Mouse (Mus musculus): Measurements from ENCODE around the gene Med21. TPM values are rescaled to one million over a fixed set of nuclear protein-coding genes. Genes with fewer than 3 reads are reported as not detected.

Med21 gene
- polyA plus RNA-seq, 1 experiment from 2014 or later, result 122 TPM

GRCm38 (mm10) chr6:146616670-146617069 is 25.7 kb upstream of the Med21 start:
- no peak overlapping the region for H3K4me3 ChIP-seq (ENCODE audit: low read depth, low read length)
- H3K9me3 ChIP-seq (replicated peaks; ENCODE audit: control insufficient read depth, low read length), result no peaks in the 10 kb centered on the region
- DNase-seq (ENCODE audit: low spot score), result no peak
- peaks cover 46% of the 10 kb centered on the region for H3K36me3 ChIP-seq (ENCODE audit: control insufficient read depth, insufficient read depth, low read length)
- no peak overlapping the region for H3K27ac ChIP-seq (ENCODE audit: low read depth, low read length)
- H3K27me3 ChIP-seq (replicated peaks; ENCODE audit: control insufficient read depth, insufficient read depth, low read length), result no peaks in the 10 kb centered on the region
- H3K4me2 ChIP-seq (ENCODE audit: low read length), result no peak overlapping the region
- WGBS, result 95% methylated on average over 2 of the region's 2 CpGs
- ATAC-seq, result no peak
- no peaks in the 10 kb centered on the region for H3K4me1 ChIP-seq (ENCODE audit: control insufficient read depth, insufficient read depth, low read length)
- H3K9ac ChIP-seq (ENCODE audit: low read length), result no peak overlapping the region

- H3K27ac ChIP-seq (ENCODE audit: low read depth, low read length), result no peak overlapping the region
- peaks cover 3% of the 10 kb centered on the region; the same call in 1 of the 2 replicates for H3K4me1 ChIP-seq (ENCODE audit: control insufficient read depth, insufficient read depth, low read length)
- ATAC-seq (peak; percentile 54; the same call in 1 of the 2 replicates), DNase-seq (ENCODE audit: low spot score) (peak; percentile 20)
- peaks cover 12% of the 10 kb centered on the region; the same call in 1 of the 2 replicates for H3K36me3 ChIP-seq (ENCODE audit: control insufficient read depth, insufficient read depth, low read length)
- H3K9me3 ChIP-seq (replicated peaks; ENCODE audit: control insufficient read depth, low read length), result no peaks in the 10 kb centered on the region
- H3K9ac ChIP-seq (ENCODE audit: low read length), result no peak overlapping the region
- H3K4me3 ChIP-seq (ENCODE audit: low read depth, low read length), result no peak overlapping the region
- no peak overlapping the region for H3K4me2 ChIP-seq (ENCODE audit: low read length)
- 67% methylated on average over 3 of the region's 3 CpGs for WGBS
- H3K27me3 ChIP-seq (replicated peaks; ENCODE audit: control insufficient read depth, insufficient read depth, low read length), result no peaks in the 10 kb centered on the region
Measured at GRCm38 (mm10) chr6:146628123-146628522, 14.2 kb upstream of the Med21 start.

GRCm38 (mm10) chr6:146629781-146630756 is 12.3 kb upstream of the Med21 start:
- Histone ChIP-seq H3K27me3 (replicated peaks; ENCODE audit: control insufficient read depth, insufficient read depth, low read length) (no peaks in the 10 kb centered on the region), H3K4me3 (ENCODE audit: low read depth, low read length) (no peak overlapping the region), H3K9me3 (replicated peaks; ENCODE audit: control insufficient read depth, low read length) (no peaks in the 10 kb centered on the region), H3K36me3 (ENCODE audit: control insufficient read depth, insufficient read depth, low read length) (0 out of 2 replicates have a peak, but pooled peaks cover under 1% of the 10 kb centered on the region), H3K4me2 (ENCODE audit: low read length) (no peak overlapping the region), H3K9ac (ENCODE audit: low read length) (no peak overlapping the region), H3K27ac (ENCODE audit: low read depth, low read length) (no peak overlapping the region), H3K4me1 (ENCODE audit: control insufficient read depth, insufficient read depth, low read length) (peaks cover 10% of the 10 kb centered on the region; the same call in 1 of the 2 replicates)
- ATAC-seq, result no peak
- 83% methylated on average over 9 of the region's 9 CpGs for WGBS
- no peak for DNase-seq (ENCODE audit: low spot score)

GRCm38 (mm10) chr6:146630961-146631360 is 11.4 kb upstream of the Med21 start:
- no peaks in the 10 kb centered on the region for H3K9me3 ChIP-seq (replicated peaks; ENCODE audit: control insufficient read depth, low read length)
- 90% methylated on average over 4 of the region's 4 CpGs for WGBS
- no peaks in the 10 kb centered on the region for H3K27me3 ChIP-seq (replicated peaks; ENCODE audit: control insufficient read depth, insufficient read depth, low read length)
- H3K36me3 ChIP-seq (ENCODE audit: control insufficient read depth, insufficient read depth, low read length), result no peaks in the 10 kb centered on the region
- no peak for ATAC-seq
- no peak overlapping the region for H3K9ac ChIP-seq (ENCODE audit: low read length)
- H3K27ac ChIP-seq (ENCODE audit: low read depth, low read length), result no peak overlapping the region
- no peak overlapping the region for H3K4me2 ChIP-seq (ENCODE audit: low read length)
- peaks cover 10% of the 10 kb centered on the region; the same call in 1 of the 2 replicates for H3K4me1 ChIP-seq (ENCODE audit: control insufficient read depth, insufficient read depth, low read length)
- DNase-seq (ENCODE audit: low spot score), result no peak
- H3K4me3 ChIP-seq (ENCODE audit: low read depth, low read length), result no peak overlapping the region

- H3K4me2 ChIP-seq (ENCODE audit: low read length), result no peak overlapping the region
- H3K36me3 ChIP-seq (ENCODE audit: control insufficient read depth, insufficient read depth, low read length), result no peaks in the 10 kb centered on the region
- no peak overlapping the region for H3K9ac ChIP-seq (ENCODE audit: low read length)
- 81% methylated on average over 8 of the region's 8 CpGs for WGBS
- H3K4me1 ChIP-seq (ENCODE audit: control insufficient read depth, insufficient read depth, low read length), result peaks cover 10% of the 10 kb centered on the region; the same call in 1 of the 2 replicates
- DNase-seq (ENCODE audit: low spot score) (no peak), ATAC-seq (no peak)
- H3K4me3 ChIP-seq (ENCODE audit: low read depth, low read length), result no peak overlapping the region
- H3K27me3 ChIP-seq (replicated peaks; ENCODE audit: control insufficient read depth, insufficient read depth, low read length), result no peaks in the 10 kb centered on the region
- no peak overlapping the region for H3K27ac ChIP-seq (ENCODE audit: low read depth, low read length)
- no peaks in the 10 kb centered on the region for H3K9me3 ChIP-seq (replicated peaks; ENCODE audit: control insufficient read depth, low read length)
Measured at GRCm38 (mm10) chr6:146631847-146632246, 10.5 kb upstream of the Med21 start.

- 87% methylated on average over 9 of the region's 9 CpGs for WGBS
- Histone ChIP-seq H3K27me3 (replicated peaks; ENCODE audit: control insufficient read depth, insufficient read depth, low read length) (no peaks in the 10 kb centered on the region), H3K27ac (ENCODE audit: low read depth, low read length) (no peak overlapping the region), H3K4me3 (ENCODE audit: low read depth, low read length) (no peak overlapping the region), H3K4me2 (ENCODE audit: low read length) (no peak overlapping the region), H3K4me1 (ENCODE audit: control insufficient read depth, insufficient read depth, low read length) (peaks cover 10% of the 10 kb centered on the region; the same call in 1 of the 2 replicates), H3K9ac (ENCODE audit: low read length) (no peak overlapping the region), H3K36me3 (ENCODE audit: control insufficient read depth, insufficient read depth, low read length) (no peaks in the 10 kb centered on the region), H3K9me3 (replicated peaks; ENCODE audit: control insufficient read depth, low read length) (no peaks in the 10 kb centered on the region)
- DNase-seq (ENCODE audit: low spot score), result no peak
- no peak for ATAC-seq
Measured at GRCm38 (mm10) chr6:146632403-146632802, 9.9 kb upstream of the Med21 start.

GRCm38 (mm10) chr6:146633097-146633496 is 9.2 kb upstream of the Med21 start:
- ATAC-seq (no peak), DNase-seq (ENCODE audit: low spot score) (peak; percentile 34)
- WGBS, result 39% methylated on average over 8 of the region's 8 CpGs
- Histone ChIP-seq H3K4me2 (ENCODE audit: low read length) (peak overlapping the region; percentile 62), H3K27ac (ENCODE audit: low read depth, low read length) (no peak overlapping the region), H3K27me3 (replicated peaks; ENCODE audit: control insufficient read depth, insufficient read depth, low read length) (no peaks in the 10 kb centered on the region), H3K9ac (ENCODE audit: low read length) (0 out of 2 replicates have a peak overlapping the region, but pooled peaks have one; percentile 37), H3K9me3 (replicated peaks; ENCODE audit: control insufficient read depth, low read length) (no peaks in the 10 kb centered on the region), H3K4me1 (ENCODE audit: control insufficient read depth, insufficient read depth, low read length) (peaks cover 10% of the 10 kb centered on the region; the same call in 1 of the 2 replicates), H3K36me3 (ENCODE audit: control insufficient read depth, insufficient read depth, low read length) (no peaks in the 10 kb centered on the region), H3K4me3 (ENCODE audit: low read depth, low read length) (no peak overlapping the region)

GRCm38 (mm10) chr6:146633629-146634014 is 8.7 kb upstream of the Med21 start:
- Histone ChIP-seq H3K4me1 (ENCODE audit: control insufficient read depth, insufficient read depth, low read length) (peaks cover 10% of the 10 kb centered on the region; the same call in 1 of the 2 replicates), H3K9me3 (replicated peaks; ENCODE audit: control insufficient read depth, low read length) (no peaks in the 10 kb centered on the region), H3K27me3 (replicated peaks; ENCODE audit: control insufficient read depth, insufficient read depth, low read length) (no peaks in the 10 kb centered on the region), H3K9ac (ENCODE audit: low read length) (peak overlapping the region; percentile 78), H3K27ac (ENCODE audit: low read depth, low read length) (peak overlapping the region; percentile 77; the same call in 1 of the 2 replicates), H3K36me3 (ENCODE audit: control insufficient read depth, insufficient read depth, low read length) (no peaks in the 10 kb centered on the region), H3K4me2 (ENCODE audit: low read length) (peak overlapping the region; percentile 62), H3K4me3 (ENCODE audit: low read depth, low read length) (peak overlapping the region; percentile 66)
- 3% methylated on average over 14 of the region's 14 CpGs for WGBS
- DNase-seq (ENCODE audit: low spot score) (peak; percentile 70), ATAC-seq (peak; percentile 56)

Measured in forebrain, embryonic 14.5 days (tissue).